Mouse (Mus musculus): ENCODE measurements around the gene 0610012G03Rik. TPM values are rescaled to one million over a fixed set of nuclear protein-coding genes. Genes with fewer than 3 reads are reported as not detected.

The 0610012G03Rik gene
- polyA plus RNA-seq, 1 experiment from 2014 or later, result 71.8 TPM

- Histone ChIP-seq H3K36me3 (ENCODE audit: control insufficient read depth, insufficient read depth, low read length) (no peaks in the 10 kb centered on the region), H3K9me3 (ENCODE audit: control insufficient read depth, low read length) (no peaks in the 10 kb centered on the region), H3K27ac (ENCODE audit: low read length) (no peak overlapping the region), H3K4me2 (ENCODE audit: low read depth, low read length) (no peak overlapping the region), H3K9ac (ENCODE audit: low read length) (no peak overlapping the region), H3K4me1 (replicated peaks; ENCODE audit: control insufficient read depth, insufficient read depth, low read length) (peaks cover 8% of the 10 kb centered on the region; the same call in 1 of the 2 replicates), H3K27me3 (ENCODE audit: control insufficient read depth, insufficient read depth, low read depth, low read length) (no peaks in the 10 kb centered on the region), H3K4me3 (ENCODE audit: low read length) (no peak overlapping the region)
- ATAC-seq (ENCODE audit: low read depth), result no peak
- WGBS, result 72% methylated on average over 1 of the region's 1 CpGs
Observed at GRCm38 (mm10) chr16:31901886-31902285, 46.4 kb downstream of the 0610012G03Rik start.

DNA sequence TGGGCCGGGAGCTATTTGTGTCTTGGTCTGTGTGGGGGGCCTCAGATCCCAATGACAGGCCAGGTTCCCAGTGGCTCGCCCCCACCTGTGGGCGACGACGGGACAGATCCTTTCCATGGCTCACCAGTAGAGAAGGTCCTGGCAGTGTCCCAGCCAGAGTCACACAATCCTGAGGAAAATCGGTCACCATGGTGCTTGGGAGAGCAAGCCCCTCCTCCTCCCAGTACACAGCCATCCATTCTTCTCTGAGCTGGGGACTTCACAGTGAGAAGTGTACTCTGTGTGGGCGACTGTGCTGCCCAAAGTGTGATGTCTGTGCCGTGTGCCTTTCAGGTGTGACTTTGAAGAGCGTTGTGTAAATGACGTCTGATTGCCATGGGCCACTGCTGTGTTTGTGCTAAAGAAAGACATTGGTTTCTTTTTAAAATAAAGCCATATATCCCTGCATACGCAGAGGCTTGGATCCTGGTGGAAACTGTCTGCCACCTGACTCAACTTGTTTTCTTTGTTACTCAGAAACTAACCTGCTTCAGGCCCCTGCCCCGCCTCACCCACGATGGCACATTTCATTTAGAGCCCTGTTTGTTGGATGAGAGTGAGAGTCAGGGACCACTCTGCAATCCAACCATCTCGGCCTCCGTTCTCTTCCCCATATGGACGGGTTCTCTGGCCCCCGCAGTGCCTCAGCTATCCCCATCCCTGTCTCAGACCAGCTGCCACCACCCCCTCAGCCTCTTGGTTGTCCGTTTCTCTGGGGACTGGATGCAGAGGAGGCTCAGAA lies 49.6 kb downstream of the 0610012G03Rik start:
- peak; percentile 48; the same call in 1 of the 2 replicates for ATAC-seq (ENCODE audit: low read depth)
- Histone ChIP-seq H3K9me3 (ENCODE audit: control insufficient read depth, low read length) (no peaks in the 10 kb centered on the region), H3K9ac (ENCODE audit: low read length) (no peak overlapping the region), H3K36me3 (ENCODE audit: control insufficient read depth, insufficient read depth, low read length) (no peaks in the 10 kb centered on the region), H3K4me2 (ENCODE audit: low read depth, low read length) (no peak overlapping the region), H3K27me3 (ENCODE audit: control insufficient read depth, insufficient read depth, low read depth, low read length) (no peaks in the 10 kb centered on the region), H3K4me3 (ENCODE audit: low read length) (no peak overlapping the region), H3K4me1 (replicated peaks; ENCODE audit: control insufficient read depth, insufficient read depth, low read length) (peaks cover 4% of the 10 kb centered on the region; the same call in 1 of the 2 replicates), H3K27ac (ENCODE audit: low read length) (no peak overlapping the region)
- WGBS, result 70% methylated on average over 18 of the region's 18 CpGs

Small RNA genes within 50 kb of the gene (microRNA-seq; reads per million reads assigned to microRNA genes)
- not detected for gene Gm26269

Other genes with a start within 250 kb of the 0610012G03Rik start
- gene Meltf, start 69.7 kb downstream of the 0610012G03Rik start, polyA plus RNA-seq (2015; fragmentation: Nextera tagmentation; extraction: Ambion mirVana), result 0.13 and 0.18 TPM in 2 replicates
- gene Pigz, start 14.6 kb downstream of the 0610012G03Rik start, polyA plus RNA-seq (2015; fragmentation: Nextera tagmentation; extraction: Ambion mirVana), result 0.33 and 0.40 TPM in 2 replicates
- 102 and 107 TPM in 2 replicates for gene Ncbp2, start within 50 bp of the 0610012G03Rik start, polyA plus RNA-seq (2015; fragmentation: Nextera tagmentation; extraction: Ambion mirVana)
- 11.8 and 13.5 TPM in 2 replicates for gene Senp5, start 54.8 kb upstream of the 0610012G03Rik start, polyA plus RNA-seq (2015; fragmentation: Nextera tagmentation; extraction: Ambion mirVana)
- gene Pak2, start 130.8 kb upstream of the 0610012G03Rik start, polyA plus RNA-seq (2015; fragmentation: Nextera tagmentation; extraction: Ambion mirVana), result 33.1 and 36.5 TPM in 2 replicates
- gene Pigx, start 151.2 kb upstream of the 0610012G03Rik start, polyA plus RNA-seq (2015; fragmentation: Nextera tagmentation; extraction: Ambion mirVana), result 84.6 and 85.1 TPM in 2 replicates
- 31.7 and 31.9 TPM in 2 replicates for gene Cep19, start 151.3 kb upstream of the 0610012G03Rik start, polyA plus RNA-seq (2015; fragmentation: Nextera tagmentation; extraction: Ambion mirVana)
- gene Nrros, start 217.1 kb upstream of the 0610012G03Rik start, polyA plus RNA-seq (2015; fragmentation: Nextera tagmentation; extraction: Ambion mirVana), result 45.8 and 51.1 TPM in 2 replicates
- gene Bex6, start 231.3 kb upstream of the 0610012G03Rik start, polyA plus RNA-seq (2015; fragmentation: Nextera tagmentation; extraction: Ambion mirVana), result 0.28 TPM in 1 of 2 replicates, not detected in the other

Measured in lung, embryonic 16.5 days (tissue).